Mouse (Mus musculus) G1E (cell line): ENCODE measurements around the gene Dhrs9.

ENCODE experiments used
- CTCF ChIP-seq: IDR thresholded peaks from 2 replicates; pipeline ENCODE4 v1.5.1; 2012; ENCODE audit warnings: low read depth, low read length, inconsistent platforms, mixed read lengths
- GATA1 ChIP-seq: IDR thresholded peaks from 2 replicates; pipeline ENCODE4 v1.6.1; 2012; ENCODE audit warnings: borderline replicate concordance, low read length, inconsistent platforms, mixed read lengths

DNA sequence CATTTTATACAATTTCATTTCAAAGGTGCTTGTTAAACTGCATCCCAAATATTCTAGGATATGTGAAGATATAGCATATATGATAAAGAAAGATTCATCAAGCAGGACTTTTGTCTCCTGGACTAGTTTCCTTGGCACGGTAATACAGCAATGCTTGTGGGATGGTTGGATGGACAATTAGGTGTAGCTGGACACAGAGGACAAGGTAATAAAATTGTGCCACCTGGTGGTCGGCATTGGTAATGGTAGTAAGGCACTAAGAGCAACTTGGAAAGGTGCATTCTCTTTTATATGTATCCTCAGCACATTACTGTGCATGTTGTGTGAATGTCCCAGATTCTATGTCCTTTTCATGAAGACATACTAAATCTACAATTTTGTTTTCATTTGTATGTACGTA, 47.9 kb downstream of the Dhrs9 start:
- peak; percentile 82 for TF ChIP-seq CTCF
- no peak for TF ChIP-seq GATA1
